Mouse (Mus musculus) neural tube, embryonic 11.5 days (tissue): ENCODE data around the gene Shoc2. TPM values are rescaled to one million over a fixed set of nuclear protein-coding genes. Genes with fewer than 3 reads are reported as not detected.

ENCODE experiments used
- ATAC-seq: fragments of 200-750 bp; cut with Nextera tagmentation; 2 replicates; pipeline ENCODE4 v1.8.0; 2017; ENCODE audit warnings: moderate number of reproducible peaks, mild to moderate bottlenecking, moderate TSS enrichment, moderate library complexity; ENCODE audit not compliant: insufficient read depth, low FRiP score, low TSS enrichment
- DNase-seq: peaks from one replicate; pipeline ENCODE4 v3.0.0-alpha.2; 2015; ENCODE audit warnings: low spot score
- H3K27ac ChIP-seq: fragments of 300-500 bp; sonication (generic); 2 replicates; pipeline ENCODE4 v1.5.1; 2014; ENCODE audit warnings: low read depth, mild to moderate bottlenecking, low read length
- H3K27me3 ChIP-seq: fragments of 300-500 bp; sonication (generic); 2 replicates; pipeline ENCODE4 v1.6.1; 2014; ENCODE audit warnings: mild to moderate bottlenecking, low read length, mixed read lengths; ENCODE audit not compliant: control insufficient read depth, insufficient read depth
- H3K36me3 ChIP-seq: fragments of 300-500 bp; sonication (generic); 2 replicates; pipeline ENCODE4 v1.6.1; 2014; ENCODE audit warnings: mild to moderate bottlenecking, low read length, moderate library complexity, mixed read lengths; ENCODE audit not compliant: control insufficient read depth, insufficient read depth
- H3K4me1 ChIP-seq: fragments of 300-500 bp; sonication (generic); 2 replicates; pipeline ENCODE4 v1.6.1; 2014; ENCODE audit warnings: low read length, mixed read lengths; ENCODE audit not compliant: control insufficient read depth, insufficient read depth
- H3K4me2 ChIP-seq: fragments of 300-500 bp; sonication (generic); 2 replicates; pipeline ENCODE4 v1.6.1; 2014; ENCODE audit warnings: low read depth, mild to moderate bottlenecking, moderate library complexity
- H3K4me3 ChIP-seq: fragments of 300-500 bp; sonication (generic); 2 replicates; pipeline ENCODE4 v1.5.1; 2014; ENCODE audit warnings: low read depth, low read length
- H3K9ac ChIP-seq: fragments of 300-500 bp; sonication (generic); 2 replicates; pipeline ENCODE4 v1.6.1; 2014; ENCODE audit warnings: mild to moderate bottlenecking, low read length
- H3K9me3 ChIP-seq: fragments of 300-500 bp; sonication (generic); 2 replicates; pipeline ENCODE4 v1.6.1; 2016; ENCODE audit warnings: low read length; ENCODE audit not compliant: control insufficient read depth
- WGBS: fragments of 180-500 bp; shearing (Covaris S2); extraction: QIAGEN DNeasy Blood & Tissue Kit; methylation state at CpG from one replicate; pipeline ENCODE4 v1.1.7; 2014; 5-methylcytosine and 5-hydroxymethylcytosine counted together
- polyA plus RNA-seq: library from polyadenylated mRNA; unstranded; fragments of >200 nt; fragmentation: Nextera tagmentation; extraction: Ambion mirVana; gene quantifications from 2 replicates; pipeline ENCODE4 v1.2.1, GENCODE M21; 2014

Gene Shoc2
- polyA plus RNA-seq: 75.9 and 79.4 TPM in 2 replicates

- Histone ChIP-seq H3K4me2 (peak within 1 kb of the TSS; percentile 56), H3K36me3 (no peaks in the 10 kb centered on the region), H3K4me1 (no peaks in the 10 kb centered on the region; the same call in 1 of the 2 replicates), H3K4me3 (peak within 1 kb of the TSS; percentile 96), H3K27me3 (no peaks in the 10 kb centered on the region), H3K9me3 (no peaks in the 10 kb centered on the region), H3K9ac (peak within 1 kb of the TSS; percentile 91), H3K27ac (peak within 1 kb of the TSS; percentile 96)
- peak; percentile 99 for DNase-seq
- peak; percentile 93 for ATAC-seq
- WGBS: under 1% methylated on average over 60 of the region's 62 CpGs
Measured at GRCm38 (mm10) chr19:53943802-53944785, at the start of gene Shoc2, which contains the start of gene Bbip1. TSS of gene Shoc2 (plus strand) at chr19:53944306. TSS of gene Bbip1 (minus strand) at chr19:53944627.

- H3K36me3 ChIP-seq: no peaks in the 10 kb centered on the region
- no peak overlapping the region for H3K9ac ChIP-seq
- ATAC-seq (no peak), DNase-seq (no peak)
- no peak overlapping the region for H3K4me3 ChIP-seq
- 71% methylated on average over 12 of the region's 12 CpGs for WGBS
- H3K27ac ChIP-seq: no peak overlapping the region
- H3K9me3 ChIP-seq: no peaks in the 10 kb centered on the region
- no peaks in the 10 kb centered on the region for H3K27me3 ChIP-seq
- H3K4me2 ChIP-seq: no peak overlapping the region
- H3K4me1 ChIP-seq: no peaks in the 10 kb centered on the region
Measured at GRCm38 (mm10) chr19:53894538-53895121, 49.5 kb upstream of the Shoc2 start.

GRCm38 (mm10) chr19:53898046-53898445, 46.1 kb upstream of the Shoc2 start:
- 89% methylated on average over 5 of the region's 5 CpGs for WGBS
- no peaks in the 10 kb centered on the region for H3K27me3 ChIP-seq
- no peak overlapping the region for H3K9ac ChIP-seq
- no peak overlapping the region for H3K27ac ChIP-seq
- no peak overlapping the region for H3K4me2 ChIP-seq
- no peaks in the 10 kb centered on the region for H3K36me3 ChIP-seq
- no peaks in the 10 kb centered on the region for H3K9me3 ChIP-seq
- no peaks in the 10 kb centered on the region for H3K4me1 ChIP-seq
- H3K4me3 ChIP-seq: no peak overlapping the region
- DNase-seq (no peak), ATAC-seq (no peak)

- no peaks in the 10 kb centered on the region for H3K9me3 ChIP-seq
- no peaks in the 10 kb centered on the region for H3K27me3 ChIP-seq
- H3K4me3 ChIP-seq: no peak overlapping the region
- no peak overlapping the region for H3K27ac ChIP-seq
- 85% methylated on average over 4 of the region's 4 CpGs for WGBS
- no peak for ATAC-seq
- no peak overlapping the region for H3K4me2 ChIP-seq
- H3K9ac ChIP-seq: no peak overlapping the region
- no peaks in the 10 kb centered on the region for H3K36me3 ChIP-seq
- DNase-seq: no peak
- H3K4me1 ChIP-seq: no peaks in the 10 kb centered on the region
Measured at GRCm38 (mm10) chr19:53898498-53898897, 45.6 kb upstream of the Shoc2 start.

- ATAC-seq (no peak), DNase-seq (no peak)
- WGBS: 85% methylated on average over 25 of the region's 25 CpGs
- Histone ChIP-seq H3K9ac (no peak overlapping the region), H3K27me3 (no peaks in the 10 kb centered on the region), H3K4me3 (no peak overlapping the region), H3K4me2 (no peak overlapping the region), H3K27ac (no peak overlapping the region), H3K4me1 (no peaks in the 10 kb centered on the region), H3K36me3 (no peaks in the 10 kb centered on the region), H3K9me3 (no peaks in the 10 kb centered on the region)
Measured at GRCm38 (mm10) chr19:53898970-53899900, 44.9 kb upstream of the Shoc2 start.

- DNase-seq: no peak
- Histone ChIP-seq H3K9me3 (no peaks in the 10 kb centered on the region), H3K27ac (no peak overlapping the region), H3K9ac (no peak overlapping the region), H3K27me3 (no peaks in the 10 kb centered on the region), H3K36me3 (no peaks in the 10 kb centered on the region), H3K4me2 (no peak overlapping the region), H3K4me1 (no peaks in the 10 kb centered on the region), H3K4me3 (no peak overlapping the region)
- WGBS: 82% methylated on average over 14 of the region's 14 CpGs
- ATAC-seq: no peak
Measured at GRCm38 (mm10) chr19:53899941-53900610, 44.0 kb upstream of the Shoc2 start.

GRCm38 (mm10) chr19:53901931-53902738, 42.0 kb upstream of the Shoc2 start:
- Histone ChIP-seq H3K4me1 (no peaks in the 10 kb centered on the region), H3K27ac (no peak overlapping the region), H3K9ac (peak overlapping the region; percentile 86), H3K4me3 (peak overlapping the region; percentile 95; the same call in 1 of the 2 replicates), H3K36me3 (no peaks in the 10 kb centered on the region), H3K4me2 (peak overlapping the region; percentile 81), H3K9me3 (no peaks in the 10 kb centered on the region), H3K27me3 (no peaks in the 10 kb centered on the region)
- peak; percentile 18 for DNase-seq
- WGBS: 60% methylated on average over 15 of the region's 15 CpGs
- ATAC-seq: no peak
